Mouse (Mus musculus) intestine, embryonic 14.5 days (tissue): ENCODE measurements at regions not wholly inside any gene's neighbourhood (a gene's known extent, or its start where the extent isn't known, plus 50 kb on each side); places are given as distances from the start of the nearest gene placed in this dataset.

ENCODE experiments used
- ATAC-seq: fragments of 200-750 bp; cut with Nextera tagmentation; replicated peaks from 2 replicates; pipeline ENCODE4 v1.8.0; 2017; ENCODE audit warnings: low read depth, moderate number of reproducible peaks, moderate TSS enrichment, moderate library complexity; ENCODE audit not compliant: low FRiP score, low TSS enrichment
- DNase-seq: peaks from one replicate; pipeline ENCODE4 v3.0.0-alpha.2; 2018; ENCODE audit warnings: low spot score
- H3K27ac ChIP-seq: fragments of 300-500 bp; sonication (generic); 2 replicates; pipeline ENCODE4 v1.5.1; 2014; ENCODE audit warnings: low read depth, mild to moderate bottlenecking, control low read depth
- H3K27me3 ChIP-seq: fragments of 300-500 bp; sonication (generic); replicated peaks from 2 replicates; pipeline ENCODE4 v1.6.1; 2014; ENCODE audit warnings: low read length, control low read depth; ENCODE audit not compliant: control insufficient read depth, insufficient read depth
- H3K36me3 ChIP-seq: fragments of 300-500 bp; sonication (generic); 2 replicates; pipeline ENCODE4 v1.6.1; 2014; ENCODE audit warnings: low read length, control low read depth; ENCODE audit not compliant: control insufficient read depth, insufficient read depth
- H3K4me1 ChIP-seq: fragments of 300-500 bp; sonication (generic); replicated peaks from 2 replicates; pipeline ENCODE4 v1.6.1; 2014; ENCODE audit warnings: low read length, control low read depth, mixed read lengths; ENCODE audit not compliant: control insufficient read depth, insufficient read depth
- H3K4me2 ChIP-seq: fragments of 300-500 bp; sonication (generic); 2 replicates; pipeline ENCODE4 v1.6.1; 2014; ENCODE audit warnings: low read length
- H3K4me3 ChIP-seq: fragments of 300-500 bp; sonication (generic); 2 replicates; pipeline ENCODE4 v1.5.1; 2014; ENCODE audit warnings: low read depth, low read length, control low read depth, mixed read lengths
- H3K9ac ChIP-seq: fragments of 300-500 bp; sonication (generic); 2 replicates; pipeline ENCODE4 v1.6.1; 2014; ENCODE audit warnings: mild to moderate bottlenecking, low read length
- H3K9me3 ChIP-seq: fragments of 300-500 bp; sonication (generic); 2 replicates; pipeline ENCODE4 v1.6.1; 2016; ENCODE audit warnings: low read length, control low read depth; ENCODE audit not compliant: control insufficient read depth
- WGBS: fragments of 180-500 bp; shearing (Covaris S2); extraction: QIAGEN DNeasy Blood & Tissue Kit; methylation state at CpG from one replicate; pipeline ENCODE4 v1.1.7; 2014; 5-methylcytosine and 5-hydroxymethylcytosine counted together

DNA sequence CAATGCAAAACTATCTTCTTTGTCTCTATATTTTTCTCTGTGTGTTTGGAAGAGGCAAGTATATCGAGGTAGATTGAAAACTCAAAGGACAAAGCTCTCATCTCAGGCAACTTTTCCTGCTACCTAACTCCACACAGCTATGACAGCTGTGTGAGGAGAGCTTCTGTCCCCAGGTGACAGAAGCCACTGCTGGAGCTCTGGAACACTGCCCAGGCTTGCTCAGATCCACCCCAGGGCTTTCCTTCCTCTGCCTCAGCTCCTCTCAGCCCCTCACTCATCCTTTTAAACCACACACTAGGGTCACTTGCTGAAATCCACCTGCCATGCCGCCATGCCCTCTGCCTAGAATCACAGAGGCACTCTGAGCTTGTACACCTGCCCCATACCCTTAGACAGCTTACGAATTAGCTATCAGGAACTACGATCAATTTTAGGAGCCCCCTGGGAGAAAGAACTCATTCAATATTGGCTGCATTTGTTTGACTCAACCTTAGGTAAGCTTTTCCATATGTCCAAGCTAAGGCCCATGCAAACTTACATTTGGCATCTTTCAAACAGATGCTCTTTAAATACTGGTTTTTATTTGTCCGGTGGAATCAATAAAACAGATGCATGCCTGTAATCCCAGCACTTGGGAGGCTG is 196.9 kb upstream of the Hnrnpa3 start:
- H3K27me3 ChIP-seq, result no peaks in the 10 kb centered on the region
- DNase-seq (no peak), ATAC-seq (no peak)
- no peak overlapping the region for H3K4me2 ChIP-seq
- H3K4me3 ChIP-seq, result no peak overlapping the region
- WGBS, result 79% methylated on average over 5 of the region's 5 CpGs
- no peak overlapping the region for H3K27ac ChIP-seq
- H3K9me3 ChIP-seq, result no peaks in the 10 kb centered on the region
- no peak overlapping the region for H3K9ac ChIP-seq
- H3K36me3 ChIP-seq, result no peaks in the 10 kb centered on the region
- no peaks in the 10 kb centered on the region for H3K4me1 ChIP-seq

DNA sequence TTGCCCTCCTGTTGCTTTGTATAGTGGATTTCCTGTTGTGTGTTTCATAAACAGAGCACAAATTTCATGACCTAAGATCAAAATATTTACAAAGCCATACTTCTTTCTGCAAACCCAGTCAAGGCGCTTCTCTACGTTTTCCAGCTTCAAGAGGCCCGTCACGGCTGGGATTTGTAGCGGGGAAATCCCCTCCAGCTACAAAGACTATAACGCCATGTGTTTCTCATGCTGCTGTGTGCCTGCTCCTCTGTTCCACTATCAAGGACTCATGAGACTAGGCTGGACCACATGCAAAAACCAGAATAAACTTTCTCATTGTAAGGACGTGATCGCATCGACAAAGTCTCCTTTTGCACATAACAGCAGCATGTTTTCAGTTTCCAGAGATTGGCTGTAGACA is 196.0 kb upstream of the Hnrnpa3 start:
- DNase-seq, result no peak

DNA sequence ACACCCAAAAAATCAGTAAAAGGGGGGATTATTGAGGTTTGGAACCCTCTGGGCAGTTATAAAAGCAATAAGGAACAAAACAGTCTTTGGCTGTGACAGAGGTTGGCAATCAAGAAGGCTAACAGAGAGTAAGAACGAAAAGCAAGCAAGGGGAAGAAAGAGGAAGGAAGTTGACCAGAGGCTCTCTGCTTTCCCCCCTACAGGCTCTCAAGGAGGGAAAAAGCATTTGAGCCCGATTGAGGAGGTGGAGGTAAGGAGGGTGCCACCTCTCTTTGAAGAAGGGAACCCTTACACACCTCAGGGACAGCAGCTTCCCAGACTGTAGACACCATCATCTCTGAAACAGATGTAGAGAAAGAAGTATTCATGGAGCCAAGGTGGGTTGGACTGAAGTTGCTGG is 194.6 kb upstream of the Hnrnpa3 start:
- no peaks in the 10 kb centered on the region for H3K4me1 ChIP-seq
- H3K36me3 ChIP-seq, result no peaks in the 10 kb centered on the region
- H3K27ac ChIP-seq, result no peak overlapping the region
- ATAC-seq, result no peak
- no peaks in the 10 kb centered on the region for H3K9me3 ChIP-seq
- DNase-seq, result no peak
- H3K9ac ChIP-seq, result no peak overlapping the region
- H3K4me2 ChIP-seq, result no peak overlapping the region
- 38% methylated on average over 2 of the region's 2 CpGs for WGBS
- no peak overlapping the region for H3K4me3 ChIP-seq
- no peaks in the 10 kb centered on the region for H3K27me3 ChIP-seq

More for the DNA sequence above, 196.0 kb upstream of the Hnrnpa3 start:
- Histone ChIP-seq H3K4me2 (no peak overlapping the region), H3K4me1 (no peaks in the 10 kb centered on the region), H3K4me3 (no peak overlapping the region), H3K9ac (no peak overlapping the region), H3K9me3 (no peaks in the 10 kb centered on the region), H3K27me3 (no peaks in the 10 kb centered on the region), H3K27ac (no peak overlapping the region), H3K36me3 (no peaks in the 10 kb centered on the region)
- 50% methylated on average over 9 of the region's 9 CpGs for WGBS
- no peak for ATAC-seq

DNA sequence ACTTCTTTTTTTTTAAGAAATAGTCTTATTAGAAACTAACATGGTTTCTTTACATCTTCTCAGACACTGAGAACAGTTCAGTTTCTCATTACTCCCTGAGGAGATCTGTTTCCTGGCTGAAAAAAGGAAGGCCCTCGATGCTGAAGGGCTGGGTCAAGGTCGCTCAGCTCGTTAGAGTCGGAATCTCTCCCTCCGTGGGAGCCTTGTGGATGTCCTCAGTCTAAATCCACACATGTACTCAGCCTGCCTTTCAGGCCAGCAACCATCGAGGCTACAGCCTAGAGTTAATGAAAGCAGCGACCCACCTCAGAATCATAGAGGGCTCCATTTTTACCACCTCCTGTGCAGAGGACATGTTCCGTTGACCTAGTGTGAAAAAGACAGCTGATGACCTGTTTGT is 190.2 kb upstream of the Hnrnpa3 start:
- H3K9ac ChIP-seq, result no peak overlapping the region
- peaks cover 8% of the 10 kb centered on the region; the same call in 1 of the 2 replicates for H3K4me1 ChIP-seq
- 72% methylated on average over 8 of the region's 8 CpGs for WGBS
- DNase-seq, result no peak
- H3K36me3 ChIP-seq, result no peaks in the 10 kb centered on the region
- no peaks in the 10 kb centered on the region for H3K9me3 ChIP-seq
- H3K27me3 ChIP-seq, result no peaks in the 10 kb centered on the region
- no peak overlapping the region for H3K4me3 ChIP-seq
- ATAC-seq, result no peak
- H3K27ac ChIP-seq, result no peak overlapping the region
- no peak overlapping the region for H3K4me2 ChIP-seq

DNA sequence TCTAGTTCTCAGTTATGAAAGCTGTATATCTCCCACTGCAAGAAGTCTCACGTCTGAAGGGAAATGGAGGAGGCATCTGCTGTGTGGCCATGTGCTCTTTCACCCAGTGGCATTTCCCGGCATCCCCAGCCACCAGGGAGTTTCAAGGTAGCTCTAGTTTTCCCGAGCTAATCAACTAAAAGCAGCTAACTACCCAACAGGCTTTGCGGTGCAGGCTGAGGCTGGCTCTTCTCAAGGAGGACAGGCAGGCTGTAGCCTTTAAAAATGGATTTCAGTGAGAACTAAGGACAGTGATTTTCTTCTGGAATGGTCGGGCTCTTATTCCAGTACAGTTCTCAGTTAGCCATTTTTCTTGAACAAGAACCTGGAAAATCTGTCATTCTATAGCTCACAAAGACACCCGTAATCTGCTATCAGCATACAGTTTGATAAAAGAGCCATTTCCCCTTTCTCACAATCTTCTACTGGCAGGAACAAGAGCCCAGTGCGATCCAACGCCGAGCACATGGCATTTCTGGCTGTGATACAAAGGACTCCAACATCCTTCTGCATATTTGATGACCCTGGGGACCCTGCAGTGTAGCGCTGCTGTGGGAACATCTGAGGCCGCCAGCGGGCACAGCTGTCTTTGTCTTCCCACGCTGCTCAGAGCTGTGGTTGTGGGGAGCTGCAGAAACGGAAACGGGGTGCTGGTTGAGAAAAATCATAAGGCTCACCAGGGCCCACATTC is 188.9 kb upstream of the Hnrnpa3 start:
- DNase-seq (no peak), ATAC-seq (no peak)
- no peaks in the 10 kb centered on the region for H3K36me3 ChIP-seq
- no peaks in the 10 kb centered on the region for H3K9me3 ChIP-seq
- no peaks in the 10 kb centered on the region for H3K27me3 ChIP-seq
- H3K4me1 ChIP-seq, result peaks cover 8% of the 10 kb centered on the region; the same call in 1 of the 2 replicates
- peak overlapping the region; percentile 18; the same call in 1 of the 2 replicates for H3K4me2 ChIP-seq
- no peak overlapping the region for H3K4me3 ChIP-seq
- H3K9ac ChIP-seq, result no peak overlapping the region
- WGBS, result 45% methylated on average over 15 of the region's 15 CpGs
- H3K27ac ChIP-seq, result no peak overlapping the region

DNA sequence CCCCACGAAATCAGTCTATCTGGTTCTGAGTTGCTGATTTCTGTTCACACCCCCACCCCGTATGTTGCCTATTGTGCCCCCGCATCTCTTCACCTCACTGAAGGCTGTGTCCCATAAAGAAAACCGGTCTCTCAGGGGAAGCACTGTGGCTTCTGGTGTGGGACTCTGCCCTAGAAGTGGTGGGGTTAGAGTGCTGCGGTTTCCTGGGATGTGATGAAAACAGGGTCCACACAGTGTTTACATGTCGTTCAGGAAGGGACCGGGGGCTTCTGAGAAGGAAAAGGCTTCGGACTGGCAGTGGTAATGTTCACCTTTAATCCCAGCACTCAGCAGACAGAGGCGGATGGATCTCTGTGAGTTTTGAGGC is 188.4 kb upstream of the Hnrnpa3 start:
- ATAC-seq (no peak), DNase-seq (no peak)
- H3K9ac ChIP-seq, result no peak overlapping the region
- 45% methylated on average over 9 of the region's 9 CpGs for WGBS
- peak overlapping the region; percentile 18; the same call in 1 of the 2 replicates for H3K4me2 ChIP-seq
- no peaks in the 10 kb centered on the region for H3K36me3 ChIP-seq
- peaks cover 8% of the 10 kb centered on the region; the same call in 1 of the 2 replicates for H3K4me1 ChIP-seq
- H3K9me3 ChIP-seq, result no peaks in the 10 kb centered on the region
- no peaks in the 10 kb centered on the region for H3K27me3 ChIP-seq
- no peak overlapping the region for H3K4me3 ChIP-seq
- no peak overlapping the region for H3K27ac ChIP-seq

DNA sequence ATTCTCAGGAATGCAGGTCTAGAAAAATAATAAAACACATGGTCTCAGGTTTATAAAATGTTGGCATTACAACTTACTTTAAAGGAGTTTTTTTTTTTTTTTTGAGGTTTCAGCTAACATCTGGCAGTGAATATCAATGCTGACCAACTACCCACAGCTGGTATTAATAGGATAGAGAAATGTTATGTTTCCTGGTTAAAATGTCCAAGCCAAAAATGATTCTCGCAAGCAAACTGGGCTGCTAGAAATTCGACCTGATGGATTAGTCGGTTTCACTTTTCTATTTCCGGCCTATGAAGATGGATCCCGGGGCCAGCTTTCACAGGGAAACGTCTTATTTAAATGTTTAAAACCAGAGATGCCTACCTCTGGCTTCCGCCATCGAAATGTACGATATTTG is 186.6 kb upstream of the Hnrnpa3 start:
- no peaks in the 10 kb centered on the region for H3K36me3 ChIP-seq
- no peak overlapping the region for H3K9ac ChIP-seq
- no peaks in the 10 kb centered on the region for H3K9me3 ChIP-seq
- WGBS, result 85% methylated on average over 9 of the region's 9 CpGs
- H3K4me1 ChIP-seq, result peaks cover 8% of the 10 kb centered on the region; the same call in 1 of the 2 replicates
- H3K4me3 ChIP-seq, result no peak overlapping the region
- DNase-seq (no peak), ATAC-seq (no peak)
- no peak overlapping the region for H3K4me2 ChIP-seq
- H3K27me3 ChIP-seq, result no peaks in the 10 kb centered on the region
- H3K27ac ChIP-seq, result no peak overlapping the region

DNA sequence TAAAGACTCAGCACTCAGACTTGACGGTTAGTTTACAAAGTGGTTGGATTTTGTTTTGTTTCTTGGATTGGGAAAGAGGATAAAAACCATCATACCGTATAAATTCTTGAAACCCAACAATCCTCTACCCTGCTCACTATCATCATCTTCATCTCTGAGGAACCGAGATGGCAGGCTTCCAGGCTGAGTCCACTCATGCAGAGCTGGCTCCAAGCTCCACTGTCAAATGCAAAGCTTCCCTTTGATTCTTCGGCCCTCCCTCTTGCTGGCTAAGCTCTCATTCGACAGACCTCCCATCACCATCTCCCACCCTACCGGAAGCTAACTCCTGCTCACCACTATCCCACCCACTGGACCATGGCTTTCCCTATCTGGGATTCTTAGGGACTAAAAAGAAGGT is 184.6 kb upstream of the Hnrnpa3 start:
- no peak for DNase-seq
- no peak overlapping the region for H3K9ac ChIP-seq
- 50% methylated on average over 6 of the region's 6 CpGs for WGBS
- no peak overlapping the region for H3K27ac ChIP-seq
- no peak overlapping the region for H3K4me2 ChIP-seq
- no peak for ATAC-seq
- H3K36me3 ChIP-seq, result no peaks in the 10 kb centered on the region
- H3K4me3 ChIP-seq, result no peak overlapping the region
- H3K27me3 ChIP-seq, result no peaks in the 10 kb centered on the region
- peaks cover 8% of the 10 kb centered on the region; the same call in 1 of the 2 replicates for H3K4me1 ChIP-seq
- no peaks in the 10 kb centered on the region for H3K9me3 ChIP-seq

DNA sequence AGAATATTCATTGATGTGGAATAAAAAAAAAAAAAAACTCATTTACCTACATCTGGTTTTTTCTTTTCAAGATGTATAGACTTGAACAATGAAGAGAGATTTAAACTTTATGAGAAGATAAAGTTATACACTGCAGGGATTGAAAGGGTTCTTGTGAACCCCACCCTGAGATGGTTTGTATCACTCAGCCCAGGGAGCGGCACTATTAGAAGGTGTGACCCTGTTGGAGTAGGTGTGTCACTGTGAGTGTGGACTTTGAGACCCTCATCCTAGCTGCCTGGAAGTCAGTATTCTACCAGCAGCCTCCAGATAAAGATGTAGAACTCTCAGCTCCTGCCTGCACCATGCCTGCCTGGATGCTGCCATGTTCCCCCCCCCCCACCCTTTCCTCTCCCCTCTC is 182.7 kb upstream of the Hnrnpa3 start:
- H3K36me3 ChIP-seq, result no peaks in the 10 kb centered on the region
- WGBS, result 78% methylated on average over 1 of the region's 1 CpGs
- DNase-seq (no peak), ATAC-seq (peak; percentile 50; the same call in 1 of the 2 replicates)
- no peaks in the 10 kb centered on the region for H3K9me3 ChIP-seq
- H3K27ac ChIP-seq, result no peak overlapping the region
- H3K4me3 ChIP-seq, result no peak overlapping the region
- no peaks in the 10 kb centered on the region for H3K27me3 ChIP-seq
- H3K4me1 ChIP-seq, result no peaks in the 10 kb centered on the region
- no peak overlapping the region for H3K4me2 ChIP-seq
- no peak overlapping the region for H3K9ac ChIP-seq
